Mouse (Mus musculus) midbrain, embryonic 16.5 days (tissue): ENCODE results near the gene Ugt1a6b. TPM values are rescaled to one million over a fixed set of nuclear protein-coding genes. Genes with fewer than 3 reads are reported as not detected.

Experiments used
- ATAC-seq: fragments of 200-750 bp; cut with Nextera tagmentation; 2 replicates; pipeline ENCODE4 v1.8.0; 2017; ENCODE audit warnings: moderate TSS enrichment
- H3K27ac ChIP-seq: fragments of 300-500 bp; sonication (generic); 2 replicates; pipeline ENCODE4 v1.5.1; 2014; ENCODE audit warnings: mild to moderate bottlenecking, low read length, mixed read lengths
- H3K27me3 ChIP-seq: fragments of 300-500 bp; sonication (generic); 2 replicates; pipeline ENCODE4 v1.6.1; 2014; ENCODE audit warnings: low read depth, low read length, mixed read lengths; ENCODE audit not compliant: control insufficient read depth, insufficient read depth
- H3K36me3 ChIP-seq: fragments of 300-500 bp; sonication (generic); 2 replicates; pipeline ENCODE4 v1.6.1; 2014; ENCODE audit warnings: mild to moderate bottlenecking, low read length, moderate library complexity, mixed read lengths; ENCODE audit not compliant: control insufficient read depth, insufficient read depth
- H3K4me1 ChIP-seq: fragments of 300-500 bp; sonication (generic); 2 replicates; pipeline ENCODE4 v1.6.1; 2014; ENCODE audit warnings: mild to moderate bottlenecking, low read length, mixed read lengths; ENCODE audit not compliant: control insufficient read depth, insufficient read depth
- H3K4me2 ChIP-seq: fragments of 300-500 bp; sonication (generic); 2 replicates; pipeline ENCODE4 v1.6.1; 2014; ENCODE audit warnings: mild to moderate bottlenecking, low read length, mixed read lengths
- H3K4me3 ChIP-seq: fragments of 300-500 bp; sonication (generic); 2 replicates; pipeline ENCODE4 v1.5.1; 2014; ENCODE audit warnings: low read depth, mild to moderate bottlenecking, low read length, moderate library complexity, mixed read lengths
- H3K9ac ChIP-seq: fragments of 300-500 bp; sonication (generic); 2 replicates; pipeline ENCODE4 v1.6.1; 2014; ENCODE audit warnings: low read depth, low read length, mixed read lengths
- H3K9me3 ChIP-seq: fragments of 300-500 bp; sonication (generic); replicated peaks from 2 replicates; pipeline ENCODE4 v1.6.1; 2014; ENCODE audit warnings: mild to moderate bottlenecking, low read length, mixed read lengths; ENCODE audit not compliant: control insufficient read depth, poor library complexity, severe bottlenecking
- WGBS: fragments of 180-500 bp; shearing (Covaris S2); extraction: QIAGEN DNeasy Blood & Tissue Kit; methylation state at CpG from one replicate; pipeline ENCODE4 v1.1.7; 2014; 5-methylcytosine and 5-hydroxymethylcytosine counted together
- polyA plus RNA-seq: library from polyadenylated mRNA; unstranded; fragments of >200 nt; fragmentation: Nextera tagmentation; extraction: Ambion mirVana; gene quantifications from 2 replicates; pipeline ENCODE4 v1.2.1, GENCODE M21; 2015

Gene Ugt1a6b
- polyA plus RNA-seq, 1 experiment from 2014 or later = 0.60 TPM

GRCm38 (mm10) chr1:88247660-88248059, 144.6 kb downstream of the Ugt1a6b start:
- Histone ChIP-seq H3K9me3 (peaks cover 94% of the 10 kb centered on the region), H3K4me1 (no peaks in the 10 kb centered on the region), H3K9ac (no peak overlapping the region), H3K27ac (no peak overlapping the region), H3K36me3 (no peaks in the 10 kb centered on the region), H3K4me3 (no peak overlapping the region), H3K4me2 (no peak overlapping the region), H3K27me3 (no peaks in the 10 kb centered on the region)
- WGBS = 59% methylated on average over 2 of the region's 2 CpGs
- no peak for ATAC-seq

- Histone ChIP-seq H3K36me3 (no peaks in the 10 kb centered on the region), H3K9ac (no peak overlapping the region), H3K4me2 (no peak overlapping the region), H3K27ac (no peak overlapping the region), H3K9me3 (peaks cover 90% of the 10 kb centered on the region), H3K4me3 (no peak overlapping the region), H3K27me3 (no peaks in the 10 kb centered on the region), H3K4me1 (no peaks in the 10 kb centered on the region)
- WGBS = 73% methylated on average over 4 of the region's 4 CpGs
- ATAC-seq = no peak
Observed at GRCm38 (mm10) chr1:88248658-88249057, 145.6 kb downstream of the Ugt1a6b start.

- no peak overlapping the region for H3K4me2 ChIP-seq
- no peak overlapping the region for H3K27ac ChIP-seq
- peaks cover 85% of the 10 kb centered on the region for H3K9me3 ChIP-seq
- ATAC-seq = no peak
- no peaks in the 10 kb centered on the region for H3K4me1 ChIP-seq
- no peak overlapping the region for H3K9ac ChIP-seq
- 77% methylated on average over 7 of the region's 7 CpGs for WGBS
- H3K4me3 ChIP-seq = no peak overlapping the region
- no peaks in the 10 kb centered on the region for H3K27me3 ChIP-seq
- no peaks in the 10 kb centered on the region for H3K36me3 ChIP-seq
Observed at GRCm38 (mm10) chr1:88249596-88249995, 146.5 kb downstream of the Ugt1a6b start.

DNA sequence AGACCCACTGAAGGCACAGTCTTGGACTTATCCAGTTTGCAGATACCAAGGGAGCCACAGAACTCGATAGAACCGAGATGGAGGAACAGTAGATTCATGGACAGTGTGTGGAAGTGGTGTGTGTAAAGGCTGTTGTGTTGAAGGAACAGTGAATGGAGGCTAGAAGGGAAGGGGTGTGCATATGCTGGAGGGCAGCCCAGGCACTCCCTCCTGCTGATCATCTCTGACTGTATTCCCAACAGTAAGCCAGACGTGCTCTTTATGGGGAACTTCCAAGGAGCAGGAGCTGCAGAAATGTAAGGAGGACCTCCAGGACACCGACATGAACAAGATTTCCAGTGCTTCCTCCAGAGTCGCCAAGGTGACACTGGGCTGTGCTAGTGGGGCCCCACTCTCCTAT, 147.0 kb downstream of the Ugt1a6b start:
- Histone ChIP-seq H3K27ac (no peak overlapping the region), H3K9ac (no peak overlapping the region), H3K4me3 (no peak overlapping the region), H3K9me3 (peaks cover 85% of the 10 kb centered on the region), H3K4me1 (no peaks in the 10 kb centered on the region), H3K36me3 (no peaks in the 10 kb centered on the region), H3K4me2 (no peak overlapping the region), H3K27me3 (no peaks in the 10 kb centered on the region)
- 85% methylated on average over 5 of the region's 5 CpGs for WGBS
- no peak for ATAC-seq

DNA sequence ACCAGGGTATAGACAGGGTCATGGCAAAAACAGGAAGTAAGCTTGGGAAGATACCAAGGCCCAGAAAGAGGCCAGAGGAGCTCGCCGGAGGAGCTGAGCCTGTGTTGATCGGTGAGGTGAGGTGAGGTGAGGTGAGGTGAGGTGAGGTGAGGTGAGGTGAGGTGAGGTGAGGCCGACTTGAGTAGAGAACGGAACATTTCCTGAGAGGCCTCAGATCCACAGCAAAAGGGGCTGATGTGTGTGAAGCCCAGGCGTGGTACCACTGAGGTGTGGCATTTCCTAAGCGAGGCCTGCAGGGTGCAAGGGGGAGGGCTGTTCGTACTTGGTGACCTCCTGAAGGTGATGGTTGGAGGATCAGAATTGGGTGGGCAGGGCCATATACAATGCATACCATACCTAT, 150.1 kb downstream of the Ugt1a6b start:
- ATAC-seq = no peak
- H3K4me3 ChIP-seq = no peak overlapping the region
- H3K9ac ChIP-seq = no peak overlapping the region
- peaks cover 80% of the 10 kb centered on the region for H3K9me3 ChIP-seq
- no peaks in the 10 kb centered on the region for H3K27me3 ChIP-seq
- no peaks in the 10 kb centered on the region for H3K36me3 ChIP-seq
- H3K4me2 ChIP-seq = no peak overlapping the region
- H3K4me1 ChIP-seq = no peaks in the 10 kb centered on the region
- H3K27ac ChIP-seq = no peak overlapping the region
- 74% methylated on average over 8 of the region's 8 CpGs for WGBS

DNA sequence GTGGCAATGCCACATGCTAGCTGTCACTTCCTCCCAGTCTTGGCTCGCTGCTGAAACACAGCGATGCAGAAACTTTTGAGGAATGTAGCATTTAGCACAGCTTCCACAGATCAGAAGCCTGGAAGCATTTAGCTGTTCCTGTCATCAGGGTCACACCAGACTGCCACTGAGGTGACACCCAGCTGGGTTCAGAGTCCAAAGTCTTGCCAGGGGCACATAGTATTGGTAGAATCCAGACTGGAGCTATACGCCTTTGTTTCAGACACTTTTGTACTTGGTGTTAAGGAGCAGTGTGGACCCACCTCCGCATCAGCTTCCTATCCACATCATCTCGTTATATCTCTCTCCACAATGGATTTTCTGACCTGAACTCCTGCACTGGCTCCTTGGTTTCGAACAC, 150.5 kb downstream of the Ugt1a6b start:
- no peak overlapping the region for H3K9ac ChIP-seq
- H3K36me3 ChIP-seq = no peaks in the 10 kb centered on the region
- no peak overlapping the region for H3K4me3 ChIP-seq
- H3K9me3 ChIP-seq = peaks cover 76% of the 10 kb centered on the region
- H3K27ac ChIP-seq = no peak overlapping the region
- no peaks in the 10 kb centered on the region for H3K4me1 ChIP-seq
- no peaks in the 10 kb centered on the region for H3K27me3 ChIP-seq
- H3K4me2 ChIP-seq = no peak overlapping the region
- ATAC-seq = no peak
- 73% methylated on average over 6 of the region's 6 CpGs for WGBS

DNA sequence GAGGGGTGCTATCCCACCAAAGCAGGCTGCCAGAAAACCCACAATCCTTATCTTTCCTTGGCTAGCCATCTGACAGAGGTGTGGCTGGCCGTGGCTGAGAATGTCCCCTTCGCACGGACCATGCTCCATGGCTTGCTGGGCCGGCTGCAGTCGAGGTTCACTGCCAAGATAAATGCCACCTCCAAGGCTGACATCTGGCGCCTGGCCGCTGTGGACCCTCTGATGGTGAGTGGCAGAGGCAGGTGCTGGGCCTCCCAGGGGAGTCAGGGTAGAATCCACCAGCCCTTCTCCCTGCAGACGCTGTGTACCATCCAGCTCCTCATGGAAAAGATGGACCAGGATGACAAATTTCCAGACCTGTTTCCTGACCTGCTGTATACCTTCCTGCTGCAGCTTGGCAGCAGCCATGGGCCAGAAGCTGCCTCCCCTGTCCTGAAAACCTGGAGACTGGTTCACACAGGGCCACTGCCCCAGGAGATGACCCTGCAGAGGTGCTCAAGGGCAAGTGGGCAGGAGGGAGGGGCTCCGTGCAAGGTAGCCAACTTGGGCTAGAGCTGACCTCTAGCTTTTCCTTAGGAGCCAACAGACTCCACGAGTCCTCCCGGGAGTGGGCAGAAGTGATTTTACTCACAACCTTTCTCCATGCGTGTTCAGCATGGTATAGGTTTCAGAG, 151.9 kb downstream of the Ugt1a6b start:
- Histone ChIP-seq H3K27me3 (no peaks in the 10 kb centered on the region), H3K9ac (no peak overlapping the region), H3K4me2 (no peak overlapping the region), H3K4me1 (no peaks in the 10 kb centered on the region), H3K4me3 (no peak overlapping the region), H3K36me3 (peaks cover 3% of the 10 kb centered on the region), H3K9me3 (peaks cover 62% of the 10 kb centered on the region), H3K27ac (no peak overlapping the region)
- ATAC-seq = no peak
- WGBS = 88% methylated on average over 12 of the region's 12 CpGs

DNA sequence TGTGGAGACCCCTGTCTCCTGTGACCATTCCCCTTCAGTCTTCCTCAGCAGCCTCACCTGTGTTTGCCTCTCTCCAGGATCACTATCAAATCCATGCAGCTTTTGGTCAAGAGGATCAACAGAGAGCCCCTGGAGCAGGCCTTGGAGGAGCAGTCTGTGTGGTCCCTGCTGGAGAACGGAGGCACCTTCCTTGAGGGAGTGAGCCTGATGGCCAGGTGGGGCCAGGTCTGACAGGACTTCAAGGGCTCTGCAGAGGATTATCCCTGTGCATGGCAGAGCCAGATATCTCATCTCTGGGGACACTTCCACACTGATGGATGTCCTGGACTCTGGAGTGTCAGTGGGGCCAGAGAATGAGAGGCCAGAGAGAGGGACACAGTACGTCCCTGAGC, 152.4 kb downstream of the Ugt1a6b start:
- no peaks in the 10 kb centered on the region for H3K27me3 ChIP-seq
- H3K27ac ChIP-seq = no peak overlapping the region
- peaks cover 8% of the 10 kb centered on the region for H3K36me3 ChIP-seq
- H3K4me2 ChIP-seq = no peak overlapping the region
- WGBS = 55% methylated on average over 2 of the region's 2 CpGs
- ATAC-seq = no peak
- no peaks in the 10 kb centered on the region for H3K4me1 ChIP-seq
- H3K4me3 ChIP-seq = no peak overlapping the region
- peaks cover 57% of the 10 kb centered on the region for H3K9me3 ChIP-seq
- H3K9ac ChIP-seq = no peak overlapping the region

DNA sequence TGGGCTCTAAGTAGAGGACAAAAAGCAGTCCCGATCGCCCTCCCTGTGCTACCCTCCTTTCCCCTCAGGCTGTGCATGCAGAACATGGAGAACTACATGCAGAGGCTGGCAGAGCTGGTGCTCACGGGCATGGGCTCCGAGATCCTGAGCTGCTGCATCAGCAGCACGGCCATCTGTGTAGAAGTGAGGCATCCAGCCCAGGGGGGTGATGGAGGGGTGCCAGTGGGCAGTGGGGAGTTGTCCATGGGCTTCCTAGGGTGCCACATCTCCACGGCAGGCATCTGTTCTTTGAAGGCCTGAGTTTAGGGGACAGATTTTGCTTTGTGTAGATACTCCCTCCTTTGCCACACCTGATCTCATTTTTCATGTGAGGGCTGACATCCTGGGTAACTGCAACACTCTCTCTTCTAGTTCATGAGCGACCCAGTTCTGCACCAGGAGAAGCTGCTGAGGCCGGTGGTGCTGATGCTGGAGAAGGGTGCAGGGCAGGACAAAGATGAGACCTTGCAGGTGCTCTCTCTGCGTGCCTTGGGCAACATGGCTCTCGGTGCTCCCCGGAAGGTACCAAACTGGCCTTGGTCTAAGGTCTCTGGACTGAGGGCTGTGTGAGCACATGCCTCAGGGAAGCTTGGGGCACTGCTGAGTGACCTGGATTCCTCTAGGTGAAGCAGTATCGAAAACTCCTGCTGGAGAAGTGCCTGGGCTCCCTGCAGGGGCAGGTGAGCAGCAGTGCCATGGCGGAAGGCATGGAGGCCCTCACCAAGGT, 153.1 kb downstream of the Ugt1a6b start:
- H3K4me2 ChIP-seq = no peak overlapping the region
- H3K27ac ChIP-seq = no peak overlapping the region
- WGBS = 82% methylated on average over 13 of the region's 13 CpGs
- peaks cover 50% of the 10 kb centered on the region for H3K9me3 ChIP-seq
- H3K36me3 ChIP-seq = peaks cover 10% of the 10 kb centered on the region
- H3K4me3 ChIP-seq = no peak overlapping the region
- H3K4me1 ChIP-seq = no peaks in the 10 kb centered on the region
- no peak for ATAC-seq
- no peak overlapping the region for H3K9ac ChIP-seq
- H3K27me3 ChIP-seq = no peaks in the 10 kb centered on the region
